Mouse (Mus musculus) heart, embryonic 12.5 days (tissue): ENCODE results near the gene C1qtnf4. TPM values are rescaled to one million over a fixed set of nuclear protein-coding genes. Genes with fewer than 3 reads are reported as not detected.
"Not testable (repeated sequence)": the region's sequence is repeated elsewhere in the genome, so short reads cannot be mapped to it uniquely, and the experiment has no call there.

Source experiments
- ATAC-seq: fragments of 200-750 bp; cut with Nextera tagmentation; 2 replicates; pipeline ENCODE4 v1.8.0; 2017; ENCODE audit warnings: moderate TSS enrichment, moderate library complexity; ENCODE audit not compliant: insufficient number of reproducible peaks, low FRiP score
- H3K27ac ChIP-seq: fragments of 300-500 bp; sonication (generic); 2 replicates; pipeline ENCODE4 v1.5.1; 2016; ENCODE audit warnings: mild to moderate bottlenecking, moderate library complexity; ENCODE audit not compliant: poor library complexity, severe bottlenecking
- H3K27me3 ChIP-seq: fragments of 300-500 bp; sonication (generic); replicated peaks from 2 replicates; pipeline ENCODE4 v1.6.1; 2016; ENCODE audit warnings: mild to moderate bottlenecking, moderate library complexity
- H3K36me3 ChIP-seq: fragments of 300-500 bp; sonication (generic); 2 replicates; pipeline ENCODE4 v1.6.1; 2016; ENCODE audit warnings: mild to moderate bottlenecking, moderate library complexity
- H3K4me1 ChIP-seq: fragments of 300-500 bp; sonication (generic); replicated peaks from 2 replicates; pipeline ENCODE4 v1.6.1; 2016; ENCODE audit warnings: mild to moderate bottlenecking
- H3K4me2 ChIP-seq: fragments of 300-500 bp; sonication (generic); 2 replicates; pipeline ENCODE4 v1.6.1; 2016; ENCODE audit warnings: mild to moderate bottlenecking, moderate library complexity
- H3K4me3 ChIP-seq: fragments of 300-500 bp; sonication (generic); 2 replicates; pipeline ENCODE4 v1.5.1; 2016; ENCODE audit warnings: mild to moderate bottlenecking
- H3K9ac ChIP-seq: fragments of 300-500 bp; sonication (generic); 2 replicates; pipeline ENCODE4 v1.6.1; 2016; ENCODE audit warnings: mild to moderate bottlenecking, moderate library complexity
- H3K9me3 ChIP-seq: fragments of 300-500 bp; sonication (generic); replicated peaks from 2 replicates; pipeline ENCODE4 v1.6.1; 2016; ENCODE audit warnings: mild to moderate bottlenecking, moderate library complexity
- WGBS: fragments of 180-500 bp; shearing (Covaris S2); methylation state at CpG from one replicate; pipeline ENCODE4 v1.1.7; 2016; 5-methylcytosine and 5-hydroxymethylcytosine counted together
- polyA plus RNA-seq: library from polyadenylated mRNA; unstranded; fragments of >200 nt; fragmentation: Nextera tagmentation; extraction: Ambion mirVana; gene quantifications from 2 replicates; pipeline ENCODE4 v1.2.1, GENCODE M21; 2016

C1qtnf4 gene
- polyA plus RNA-seq, 1 experiment from 2014 or later: 18.9 TPM

- peaks cover 47% of the 10 kb centered on the region for H3K4me1 ChIP-seq
- peak overlapping the region; percentile 81 for H3K4me2 ChIP-seq
- no peak overlapping the region for H3K27ac ChIP-seq
- WGBS: 51% methylated on average over 6 of the region's 6 CpGs
- 0 out of 2 replicates have a peak, but pooled peaks cover 3% of the 10 kb centered on the region for H3K9me3 ChIP-seq
- no peak for ATAC-seq
- H3K4me3 ChIP-seq: peak overlapping the region; percentile 55
- peaks cover 38% of the 10 kb centered on the region for H3K27me3 ChIP-seq
- H3K9ac ChIP-seq: no peak overlapping the region
- no peaks in the 10 kb centered on the region for H3K36me3 ChIP-seq
Observed at GRCm38 (mm10) chr2:90886436-90886835, 776 bp downstream of the C1qtnf4 start.

GRCm38 (mm10) chr2:90887627-90888026, 2.0 kb downstream of the C1qtnf4 start:
- Histone ChIP-seq H3K4me1 (peaks cover 47% of the 10 kb centered on the region), H3K9ac (no peak overlapping the region), H3K36me3 (0 out of 2 replicates have a peak, but pooled peaks cover 3% of the 10 kb centered on the region), H3K4me3 (no peak overlapping the region), H3K4me2 (no peak overlapping the region; the same call in 1 of the 2 replicates), H3K27ac (no peak overlapping the region), H3K9me3 (0 out of 2 replicates have a peak, but pooled peaks cover 3% of the 10 kb centered on the region), H3K27me3 (peaks cover 38% of the 10 kb centered on the region)
- ATAC-seq: no peak
- WGBS: 41% methylated on average over 5 of the region's 5 CpGs

GRCm38 (mm10) chr2:90889550-90890548, 4.2 kb downstream of the C1qtnf4 start:
- no peaks in the 10 kb centered on the region for H3K9me3 ChIP-seq
- peak overlapping the region; percentile 73 for H3K9ac ChIP-seq
- peak overlapping the region; percentile 87 for H3K4me2 ChIP-seq
- H3K4me3 ChIP-seq: peak overlapping the region; percentile 62
- peaks cover 21% of the 10 kb centered on the region for H3K36me3 ChIP-seq
- ATAC-seq: peak; percentile 83
- peaks cover 49% of the 10 kb centered on the region for H3K4me1 ChIP-seq
- H3K27me3 ChIP-seq: peaks cover 29% of the 10 kb centered on the region
- H3K27ac ChIP-seq: 0 out of 2 replicates have a peak overlapping the region, but pooled peaks have one; percentile 52
- 3% methylated on average over 132 of the region's 133 CpGs for WGBS

GRCm38 (mm10) chr2:90893673-90894298, 8.1 kb downstream of the C1qtnf4 start:
- no peak overlapping the region for H3K4me3 ChIP-seq
- H3K9ac ChIP-seq: no peak overlapping the region
- H3K27ac ChIP-seq: no peak overlapping the region
- no peaks in the 10 kb centered on the region for H3K27me3 ChIP-seq
- WGBS: 59% methylated on average over 6 of the region's 6 CpGs
- ATAC-seq: peak; percentile 71
- H3K36me3 ChIP-seq: peaks cover 58% of the 10 kb centered on the region
- no peak overlapping the region for H3K4me2 ChIP-seq
- peaks cover 22% of the 10 kb centered on the region for H3K4me1 ChIP-seq
- H3K9me3 ChIP-seq: no peaks in the 10 kb centered on the region

- Histone ChIP-seq H3K4me1 (peaks cover 19% of the 10 kb centered on the region), H3K36me3 (peaks cover 63% of the 10 kb centered on the region)
- not testable (repeated sequence) for H3K9me3 ChIP-seq, H3K27ac ChIP-seq, H3K9ac ChIP-seq, H3K27me3 ChIP-seq, ATAC-seq, H3K4me2 ChIP-seq, H3K4me3 ChIP-seq
- WGBS: 79% methylated on average over 3 of the region's 3 CpGs
Observed at GRCm38 (mm10) chr2:90894299-90894677, 8.6 kb downstream of the C1qtnf4 start.

- no peak for ATAC-seq
- WGBS: 75% methylated on average over 2 of the region's 2 CpGs
- H3K9me3 ChIP-seq: no peaks in the 10 kb centered on the region
- peak overlapping the region; percentile 98; the same call in 1 of the 2 replicates for H3K9ac ChIP-seq
- H3K4me3 ChIP-seq: peak overlapping the region; percentile 95
- H3K27ac ChIP-seq: 0 out of 2 replicates have a peak overlapping the region, but pooled peaks have one; percentile 6
- peak overlapping the region; percentile 89 for H3K4me2 ChIP-seq
- peaks cover 21% of the 10 kb centered on the region for H3K4me1 ChIP-seq
- H3K27me3 ChIP-seq: no peaks in the 10 kb centered on the region
- peaks cover 60% of the 10 kb centered on the region for H3K36me3 ChIP-seq
Observed at GRCm38 (mm10) chr2:90903398-90903797, 17.7 kb downstream of the C1qtnf4 start.

- Histone ChIP-seq H3K4me1 (peaks cover 24% of the 10 kb centered on the region), H3K4me2 (peak within 1 kb of the TSS; percentile 89), H3K9me3 (no peaks in the 10 kb centered on the region), H3K27ac (peak within 1 kb of the TSS; percentile 95), H3K36me3 (peaks cover 60% of the 10 kb centered on the region), H3K4me3 (peak within 1 kb of the TSS; percentile 95), H3K27me3 (no peaks in the 10 kb centered on the region), H3K9ac (peak within 1 kb of the TSS; percentile 98)
- under 1% methylated on average over 43 of the region's 43 CpGs for WGBS
- peak; percentile 92 for ATAC-seq
Observed at GRCm38 (mm10) chr2:90904076-90904855, 18.6 kb downstream of the C1qtnf4 start, which contains the start of the genes Kbtbd4 and Ndufs3. Gene Kbtbd4 (plus strand): TSS chr2:90904740. Gene Ndufs3 (minus strand): TSS chr2:90904827.

GRCm38 (mm10) chr2:90904856-90905224, 19.2 kb downstream of the C1qtnf4 start:
- Histone ChIP-seq H3K9me3 (no peaks in the 10 kb centered on the region), H3K27ac (peak overlapping the region; percentile 95), H3K27me3 (no peaks in the 10 kb centered on the region), H3K4me2 (peak overlapping the region; percentile 89), H3K4me1 (peaks cover 25% of the 10 kb centered on the region), H3K9ac (peak overlapping the region; percentile 98), H3K36me3 (peaks cover 61% of the 10 kb centered on the region), H3K4me3 (peak overlapping the region; percentile 95)
- ATAC-seq: peak; percentile 42; the same call in 1 of the 2 replicates
- under 1% methylated on average over 21 of the region's 21 CpGs for WGBS

- H3K4me3 ChIP-seq: no peak overlapping the region
- no peak overlapping the region for H3K27ac ChIP-seq
- no peak for ATAC-seq
- H3K9ac ChIP-seq: no peak overlapping the region
- H3K27me3 ChIP-seq: no peaks in the 10 kb centered on the region
- no peaks in the 10 kb centered on the region for H3K9me3 ChIP-seq
- peaks cover 63% of the 10 kb centered on the region for H3K36me3 ChIP-seq
- 96% methylated on average over 2 of the region's 2 CpGs for WGBS
- H3K4me1 ChIP-seq: peaks cover 25% of the 10 kb centered on the region
- no peak overlapping the region for H3K4me2 ChIP-seq
Observed at GRCm38 (mm10) chr2:90906721-90907120, 21.1 kb downstream of the C1qtnf4 start.

- no peak for ATAC-seq
Observed at GRCm38 (mm10) chr2:90910861-90911260, 25.2 kb downstream of the C1qtnf4 start.

More at GRCm38 (mm10) chr2:90910861-90911260, 25.2 kb downstream of the C1qtnf4 start:
- Histone ChIP-seq H3K36me3 (peaks cover 82% of the 10 kb centered on the region), H3K4me1 (peaks cover 23% of the 10 kb centered on the region), H3K4me2 (no peak overlapping the region), H3K9ac (no peak overlapping the region), H3K27me3 (no peaks in the 10 kb centered on the region), H3K27ac (no peak overlapping the region), H3K9me3 (no peaks in the 10 kb centered on the region), H3K4me3 (no peak overlapping the region)
- WGBS: 58% methylated on average over 1 of the region's 1 CpGs
